Mouse (Mus musculus) ovary, postnatal 10 days (tissue): ENCODE measurements around the gene Arhgef3.

ENCODE experiments used
- DNase-seq: peaks from one replicate; pipeline ENCODE4 v3.0.0; 2022; ENCODE audit warnings: low spot score

The Arhgef3 gene

GRCm38 (mm10) chr14:27114362-27115274 is at the start of gene Arhgef3:
TSS of gene Arhgef3 (plus strand) at chr14:27114899.
- DNase-seq = peak; percentile 42

GRCm38 (mm10) chr14:27066171-27066929 is 48.3 kb upstream of the Arhgef3 start:
- DNase-seq = no peak

GRCm38 (mm10) chr14:27067866-27068271 is 46.8 kb upstream of the Arhgef3 start:
- no peak for DNase-seq

DNA sequence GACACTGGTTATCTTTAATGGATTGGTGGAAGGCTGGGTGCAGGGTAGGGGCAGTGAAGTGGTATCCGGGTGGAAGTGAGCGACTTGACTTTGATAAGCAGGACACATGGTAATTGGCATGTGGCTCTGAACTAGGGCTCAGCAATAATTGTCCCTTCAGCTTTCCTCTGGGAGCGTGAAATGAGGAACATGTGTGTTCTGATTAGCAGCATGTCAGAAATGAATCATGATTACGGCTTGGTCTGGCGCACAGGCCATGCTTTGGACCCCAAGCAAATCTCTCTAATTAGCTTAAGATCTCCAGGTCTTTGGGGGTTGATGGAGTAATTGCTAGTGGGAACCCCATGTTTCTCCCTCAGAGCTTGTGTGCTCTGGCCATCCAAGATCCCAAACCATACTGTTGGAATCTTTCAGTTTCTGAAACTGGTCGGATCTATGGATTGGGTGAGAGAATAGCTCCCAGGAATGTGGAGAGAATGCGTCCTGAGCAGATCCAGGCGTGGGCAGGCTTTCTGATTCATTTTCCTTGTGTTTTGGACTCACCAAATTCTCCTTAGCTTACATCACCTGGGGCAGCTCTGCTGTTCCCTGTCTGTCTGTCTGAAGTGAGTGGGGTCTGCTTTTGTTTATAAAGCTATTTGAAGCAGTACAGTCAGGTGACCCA is 45.1 kb upstream of the Arhgef3 start:
- no peak for DNase-seq

- no peak for DNase-seq
Measured at GRCm38 (mm10) chr14:27070128-27070527, 44.6 kb upstream of the Arhgef3 start.

- DNase-seq = no peak
Measured at GRCm38 (mm10) chr14:27070758-27071157, 43.9 kb upstream of the Arhgef3 start.

DNA sequence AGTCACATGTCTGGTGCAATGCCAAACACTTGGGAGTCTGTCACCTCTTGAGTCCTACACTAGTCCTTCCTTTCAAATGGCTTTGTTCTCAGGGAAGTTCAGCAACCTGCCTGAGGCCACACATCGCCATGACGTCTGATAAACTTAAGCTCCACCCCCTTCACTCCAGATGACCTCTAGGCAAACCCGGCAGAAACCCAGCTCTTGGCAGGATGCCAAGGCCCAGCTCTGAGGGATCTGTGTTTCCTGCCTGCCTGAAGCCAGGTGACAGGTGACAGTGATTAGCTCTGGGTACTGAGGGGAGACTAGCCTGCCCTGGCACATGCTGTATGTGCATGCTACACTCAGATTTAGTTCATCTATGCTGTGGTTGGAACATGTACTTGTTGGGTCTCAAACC is 42.7 kb upstream of the Arhgef3 start:
- no peak for DNase-seq

DNA sequence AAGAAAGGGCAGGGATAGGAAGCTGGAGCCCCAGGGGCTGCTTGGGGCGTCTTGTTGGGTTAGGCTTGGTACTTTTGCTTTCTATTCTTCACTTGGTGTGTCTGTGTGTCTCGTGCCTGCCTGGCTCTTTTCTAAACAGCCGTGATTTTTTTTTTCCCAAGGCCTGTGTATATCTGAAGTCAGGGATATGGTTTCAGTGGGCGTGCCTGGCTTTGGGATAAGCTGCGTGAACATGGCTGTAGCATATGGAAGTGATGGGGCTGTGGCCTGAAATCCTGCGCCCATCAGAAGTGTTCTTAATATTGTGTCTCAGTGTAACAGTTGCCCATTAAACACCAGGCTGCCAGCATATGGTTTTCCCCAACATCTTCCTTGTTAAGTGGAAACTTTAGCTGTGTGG is 39.6 kb upstream of the Arhgef3 start:
- DNase-seq = no peak

DNA sequence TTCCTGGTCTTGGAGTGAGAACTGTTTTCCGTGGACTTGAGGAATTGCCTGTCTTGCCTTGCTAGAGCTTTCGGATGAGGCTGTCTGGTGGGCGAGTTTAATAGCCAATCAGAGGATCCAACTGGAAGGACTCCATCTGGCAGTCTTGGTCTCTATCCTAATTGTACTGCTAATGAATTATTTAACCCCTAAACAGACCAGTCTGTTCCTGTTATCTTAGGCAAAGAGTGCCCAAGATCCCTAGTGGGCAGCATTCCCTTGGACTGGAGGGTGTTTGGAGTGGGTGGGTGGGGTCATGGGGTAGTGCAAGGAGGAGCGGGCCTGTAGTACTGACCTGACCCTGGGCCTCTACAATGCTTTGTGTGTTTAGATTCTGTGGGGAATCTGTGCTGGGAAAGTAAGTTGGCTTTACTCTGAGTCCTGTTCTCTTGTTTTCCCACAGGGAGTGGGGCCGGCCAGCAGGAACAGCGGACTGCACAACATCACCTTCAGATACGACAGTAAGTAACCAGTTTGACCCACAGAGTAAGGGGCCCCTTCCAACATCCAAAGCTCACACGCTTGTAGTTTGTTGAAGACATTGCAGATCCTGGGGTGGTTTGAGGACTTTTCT is 38.7 kb upstream of the Arhgef3 start:
- DNase-seq = no peak

GRCm38 (mm10) chr14:27076522-27076920 is 38.2 kb upstream of the Arhgef3 start:
- DNase-seq = no peak

DNA sequence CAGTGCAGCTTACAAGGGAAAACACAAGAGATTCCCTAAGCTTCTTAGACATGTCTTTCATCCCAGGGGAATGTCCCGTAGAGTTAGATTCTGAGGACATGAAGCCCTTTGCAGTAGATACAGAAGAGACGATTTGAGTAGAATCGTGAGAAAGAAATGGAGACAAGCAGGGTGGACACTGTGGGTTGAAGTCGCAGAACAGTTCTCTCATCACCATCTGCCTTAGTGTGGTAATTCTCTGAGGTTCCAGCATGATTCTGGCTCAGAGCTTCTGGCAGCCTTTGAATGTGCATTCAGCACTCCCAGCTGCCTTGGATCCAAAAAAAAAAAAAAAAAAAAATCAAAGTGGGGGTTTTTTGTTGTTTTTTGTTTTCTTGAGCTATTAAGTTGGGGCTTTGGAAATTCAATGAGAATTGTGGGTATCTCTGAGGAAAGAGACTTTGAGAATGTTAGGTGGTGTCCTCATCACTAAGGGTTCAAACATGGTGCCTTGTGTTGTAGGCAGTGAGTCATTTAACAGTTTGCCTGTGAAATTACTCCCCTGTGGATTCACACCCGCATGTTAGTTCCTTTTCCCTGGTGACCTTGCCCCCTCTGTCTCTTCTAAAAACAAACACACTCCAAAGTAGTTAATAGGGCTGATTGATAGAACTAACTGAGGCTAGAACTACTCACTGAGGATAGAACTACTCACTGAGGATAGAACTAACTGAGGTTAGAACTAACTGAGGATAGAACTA is 33.0 kb upstream of the Arhgef3 start:
- no peak for DNase-seq

- no peak for DNase-seq
Measured at GRCm38 (mm10) chr14:27085471-27085870, 29.2 kb upstream of the Arhgef3 start.

DNA sequence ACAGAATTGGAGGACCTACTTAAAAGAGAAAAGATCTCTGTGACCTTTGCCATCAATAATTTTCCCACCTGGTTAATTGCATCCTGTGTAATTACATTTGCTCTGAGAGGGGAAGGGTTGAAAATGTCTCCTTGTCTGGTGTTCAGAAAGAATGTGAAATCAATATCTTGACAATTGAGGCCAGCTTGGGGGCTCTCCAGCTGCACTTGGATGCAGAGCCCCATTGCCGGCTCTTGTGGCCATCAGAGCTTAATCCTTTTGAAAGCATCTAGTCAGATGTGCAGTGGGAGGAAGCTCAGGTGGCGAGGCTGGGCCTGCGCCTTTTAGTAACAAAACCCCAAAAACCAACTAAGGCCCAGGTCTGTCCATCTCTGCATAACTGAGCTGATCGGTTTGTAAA is 28.7 kb upstream of the Arhgef3 start:
- DNase-seq = no peak

DNA sequence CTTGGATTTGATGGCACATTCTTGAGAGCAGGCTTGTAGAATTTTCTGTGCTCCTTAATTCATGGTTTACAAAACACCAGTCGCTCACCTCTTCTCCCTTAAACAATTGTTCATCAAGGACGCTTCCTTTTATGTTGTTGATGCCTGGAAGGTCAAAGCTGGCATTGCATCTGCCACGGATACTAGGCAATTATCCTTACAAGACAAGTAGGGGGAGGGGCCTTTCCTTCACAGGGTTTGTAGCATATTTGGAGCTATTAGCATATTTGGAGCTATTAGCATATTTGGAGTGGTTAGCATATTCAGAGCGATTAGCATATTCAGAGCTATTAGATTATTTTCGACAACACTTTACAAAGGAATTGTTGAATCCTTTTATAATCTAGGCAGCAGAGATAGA is 20.5 kb upstream of the Arhgef3 start:
- no peak for DNase-seq

GRCm38 (mm10) chr14:27096133-27096532 is 18.6 kb upstream of the Arhgef3 start:
- no peak for DNase-seq

- no peak for DNase-seq
Measured at GRCm38 (mm10) chr14:27096779-27097178, 17.9 kb upstream of the Arhgef3 start.

DNA sequence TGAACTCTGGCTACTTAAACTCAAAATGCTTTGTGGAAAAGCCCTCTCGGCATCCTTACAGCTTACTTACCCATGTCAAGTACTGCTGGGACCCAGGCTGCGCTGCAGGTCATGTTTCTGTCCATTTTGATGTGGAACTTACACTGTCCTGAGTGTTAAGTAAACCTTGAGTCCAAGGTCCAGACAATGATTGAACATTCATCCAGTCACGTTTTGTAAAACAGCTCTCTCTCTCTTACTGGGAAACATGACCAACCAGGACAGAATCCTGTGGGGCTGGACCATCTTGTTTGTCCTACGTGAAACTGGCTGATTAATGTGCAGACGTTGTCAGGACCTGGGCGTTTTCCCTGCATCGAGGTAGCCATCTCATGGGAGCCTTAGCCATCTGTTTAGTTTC is 13.0 kb upstream of the Arhgef3 start:
- no peak for DNase-seq

- no peak for DNase-seq
Measured at GRCm38 (mm10) chr14:27102720-27103119, 12.0 kb upstream of the Arhgef3 start.

- DNase-seq = no peak
Measured at GRCm38 (mm10) chr14:27105731-27106457, 8.8 kb upstream of the Arhgef3 start.

- no peak for DNase-seq
Measured at GRCm38 (mm10) chr14:27108748-27109504, 5.8 kb upstream of the Arhgef3 start.
